Mouse (Mus musculus): ENCODE measurements at regions not wholly inside any gene's neighbourhood (a gene's known extent, or its start where the extent isn't known, plus 50 kb on each side); places are given as distances from the start of the nearest gene placed in this dataset.

DNA sequence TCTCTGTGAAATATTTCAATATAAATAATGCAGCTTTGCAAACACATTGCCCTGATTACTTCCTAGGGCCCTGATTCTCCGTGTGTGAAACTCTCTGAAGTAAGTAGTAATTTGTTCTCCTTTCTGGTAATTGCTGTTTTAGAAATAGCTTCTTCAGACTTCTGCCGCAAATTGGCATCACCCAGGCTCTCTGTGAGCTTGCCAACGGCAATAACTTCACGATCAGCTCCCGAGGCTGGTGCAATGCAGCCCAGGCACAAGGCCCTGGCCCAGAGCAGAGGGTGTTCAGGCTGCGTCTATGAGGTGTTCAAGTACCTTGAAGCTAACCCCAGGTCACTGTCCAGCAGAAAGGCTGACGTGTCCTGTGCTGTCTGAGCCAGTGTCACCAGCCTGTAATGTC, 310.8 kb upstream of the Kcnab2 start:
- no peaks in the 10 kb centered on the region for H3K9me3 ChIP-seq (ENCODE audit: control insufficient read depth, low read length)
- H3K27ac ChIP-seq (ENCODE audit: low read depth, low read length) = no peak overlapping the region
- H3K27me3 ChIP-seq (ENCODE audit: control insufficient read depth, insufficient read depth, low read length) = no peaks in the 10 kb centered on the region
- DNase-seq (ENCODE audit: low spot score) (no peak), ATAC-seq (ENCODE audit: low FRiP score) (no peak)
- H3K4me2 ChIP-seq (replicated peaks; ENCODE audit: low read depth, low read length) = no peak overlapping the region
- H3K4me1 ChIP-seq (replicated peaks; ENCODE audit: control insufficient read depth, insufficient read depth, low read length) = no peaks in the 10 kb centered on the region
- 90% methylated on average over 7 of the region's 7 CpGs for WGBS
- H3K9ac ChIP-seq (ENCODE audit: low read depth, low read length) = no peak overlapping the region
- H3K4me3 ChIP-seq (ENCODE audit: low read depth, low read length) = no peak overlapping the region
- H3K36me3 ChIP-seq (ENCODE audit: control insufficient read depth, insufficient read depth, low read length) = no peaks in the 10 kb centered on the region

DNA sequence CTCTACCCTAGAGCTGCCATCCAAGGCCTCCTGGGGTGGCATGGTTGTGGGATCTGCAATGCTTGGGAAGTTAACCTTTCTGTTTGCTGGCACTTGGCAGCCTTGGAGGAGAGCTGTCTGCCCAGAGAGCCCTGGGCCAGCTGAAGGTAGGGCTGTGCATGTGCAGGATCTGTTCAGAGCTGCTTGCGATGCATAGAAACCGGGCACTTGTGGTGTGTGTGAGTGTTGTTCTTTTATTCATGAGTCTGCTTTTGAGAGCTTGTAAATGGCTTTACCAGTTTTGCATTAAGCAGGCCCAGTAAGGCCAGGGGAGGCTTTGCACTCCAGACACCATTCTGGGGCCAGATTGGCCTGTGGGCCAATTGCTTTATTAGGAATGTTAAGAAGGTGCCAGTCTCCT, 307.3 kb upstream of the Kcnab2 start:
- H3K4me3 ChIP-seq (ENCODE audit: low read depth, low read length) = no peak overlapping the region
- H3K36me3 ChIP-seq (ENCODE audit: control insufficient read depth, insufficient read depth, low read length) = no peaks in the 10 kb centered on the region
- DNase-seq (ENCODE audit: low spot score) = no peak
- H3K27me3 ChIP-seq (ENCODE audit: control insufficient read depth, insufficient read depth, low read length) = no peaks in the 10 kb centered on the region
- H3K4me1 ChIP-seq (replicated peaks; ENCODE audit: control insufficient read depth, insufficient read depth, low read length) = no peaks in the 10 kb centered on the region
- ATAC-seq (ENCODE audit: low FRiP score) = no peak
- no peak overlapping the region for H3K9ac ChIP-seq (ENCODE audit: low read depth, low read length)
- H3K9me3 ChIP-seq (ENCODE audit: control insufficient read depth, low read length) = no peaks in the 10 kb centered on the region
- H3K27ac ChIP-seq (ENCODE audit: low read depth, low read length) = no peak overlapping the region
- 49% methylated on average over 2 of the region's 2 CpGs for WGBS
- H3K4me2 ChIP-seq (replicated peaks; ENCODE audit: low read depth, low read length) = no peak overlapping the region

DNA sequence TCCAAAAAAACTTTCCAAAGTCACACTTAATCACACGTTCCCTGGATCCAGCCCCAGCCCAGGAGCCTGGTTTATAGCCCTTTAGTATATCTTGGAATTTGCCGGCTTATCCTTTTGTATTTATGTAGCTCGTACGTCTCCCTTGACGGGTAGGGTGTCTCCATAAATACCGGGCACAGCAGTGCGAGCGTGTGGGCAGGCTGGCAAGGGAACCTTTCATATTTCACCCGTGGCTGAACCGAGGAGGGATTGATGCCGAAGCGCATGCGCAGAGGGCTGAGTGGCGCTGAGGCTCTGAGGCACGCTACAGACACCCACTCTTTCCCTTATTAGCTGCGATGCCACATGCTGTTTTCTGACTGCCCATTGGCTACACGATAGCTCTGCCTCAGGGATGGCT, 301.9 kb upstream of the Kcnab2 start:
- ATAC-seq (ENCODE audit: low FRiP score) (no peak), DNase-seq (ENCODE audit: low spot score) (no peak)
- Histone ChIP-seq H3K27me3 (ENCODE audit: control insufficient read depth, insufficient read depth, low read length) (no peaks in the 10 kb centered on the region), H3K27ac (ENCODE audit: low read depth, low read length) (no peak overlapping the region), H3K4me3 (ENCODE audit: low read depth, low read length) (no peak overlapping the region), H3K4me1 (replicated peaks; ENCODE audit: control insufficient read depth, insufficient read depth, low read length) (no peaks in the 10 kb centered on the region), H3K9me3 (ENCODE audit: control insufficient read depth, low read length) (no peaks in the 10 kb centered on the region), H3K4me2 (replicated peaks; ENCODE audit: low read depth, low read length) (no peak overlapping the region), H3K9ac (ENCODE audit: low read depth, low read length) (no peak overlapping the region), H3K36me3 (ENCODE audit: control insufficient read depth, insufficient read depth, low read length) (no peaks in the 10 kb centered on the region)
- WGBS = 84% methylated on average over 17 of the region's 17 CpGs

DNA sequence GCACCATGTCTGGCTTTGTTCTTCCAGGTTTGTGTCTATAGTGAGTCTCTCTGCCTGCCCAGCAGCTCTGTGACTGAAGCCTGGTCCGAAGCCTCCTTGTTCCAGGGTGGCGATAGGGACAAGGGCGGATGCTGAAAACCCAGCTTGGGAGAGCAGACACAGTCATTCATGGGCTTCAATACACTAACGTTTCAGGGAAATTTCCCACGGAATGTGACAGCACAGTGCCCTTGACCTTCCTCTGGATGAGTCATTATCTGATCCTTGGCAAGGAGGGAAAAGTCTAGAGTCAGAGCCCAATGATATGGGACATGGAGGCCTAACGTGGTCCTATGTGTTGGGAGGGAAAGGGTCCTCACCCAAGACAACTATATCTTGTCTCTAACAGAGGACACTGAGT, 298.1 kb upstream of the Kcnab2 start:
- Histone ChIP-seq H3K9me3 (ENCODE audit: control insufficient read depth, low read length) (no peaks in the 10 kb centered on the region), H3K36me3 (ENCODE audit: control insufficient read depth, insufficient read depth, low read length) (no peaks in the 10 kb centered on the region), H3K9ac (ENCODE audit: low read depth, low read length) (no peak overlapping the region), H3K27ac (ENCODE audit: low read depth, low read length) (no peak overlapping the region), H3K27me3 (ENCODE audit: control insufficient read depth, insufficient read depth, low read length) (no peaks in the 10 kb centered on the region), H3K4me2 (replicated peaks; ENCODE audit: low read depth, low read length) (no peak overlapping the region), H3K4me3 (ENCODE audit: low read depth, low read length) (no peak overlapping the region), H3K4me1 (replicated peaks; ENCODE audit: control insufficient read depth, insufficient read depth, low read length) (no peaks in the 10 kb centered on the region)
- 83% methylated on average over 6 of the region's 6 CpGs for WGBS
- no peak for ATAC-seq (ENCODE audit: low FRiP score)
- no peak for DNase-seq (ENCODE audit: low spot score)

DNA sequence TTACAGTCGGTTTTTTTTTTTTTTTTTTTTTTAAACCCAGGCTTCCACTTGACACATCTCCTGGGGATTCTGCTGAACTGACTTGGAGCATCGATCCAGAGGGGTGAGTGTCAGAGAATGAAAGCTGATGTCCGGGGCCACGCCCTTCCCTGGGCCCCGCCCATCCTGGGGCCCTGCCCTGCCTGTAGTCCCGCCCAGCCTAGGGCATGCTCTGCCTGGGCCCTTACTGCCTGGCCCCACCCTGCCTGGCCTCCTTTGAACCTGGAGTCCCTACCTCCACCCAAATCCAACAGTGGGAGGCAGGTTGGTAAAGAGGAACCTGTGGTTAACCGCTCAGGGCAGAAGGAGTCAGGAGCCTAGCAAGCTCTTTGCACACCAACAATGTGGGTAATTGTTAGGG, 293.7 kb upstream of the Kcnab2 start:
- Histone ChIP-seq H3K4me3 (ENCODE audit: low read depth, low read length) (no peak overlapping the region), H3K9ac (ENCODE audit: low read depth, low read length) (no peak overlapping the region), H3K9me3 (ENCODE audit: control insufficient read depth, low read length) (0 out of 2 replicates have a peak, but pooled peaks cover 3% of the 10 kb centered on the region), H3K36me3 (ENCODE audit: control insufficient read depth, insufficient read depth, low read length) (no peaks in the 10 kb centered on the region), H3K27me3 (ENCODE audit: control insufficient read depth, insufficient read depth, low read length) (no peaks in the 10 kb centered on the region), H3K4me2 (replicated peaks; ENCODE audit: low read depth, low read length) (no peak overlapping the region), H3K27ac (ENCODE audit: low read depth, low read length) (no peak overlapping the region), H3K4me1 (replicated peaks; ENCODE audit: control insufficient read depth, insufficient read depth, low read length) (no peaks in the 10 kb centered on the region)
- ATAC-seq (ENCODE audit: low FRiP score) (no peak), DNase-seq (ENCODE audit: low spot score) (no peak)
- WGBS = 77% methylated on average over 7 of the region's 7 CpGs

DNA sequence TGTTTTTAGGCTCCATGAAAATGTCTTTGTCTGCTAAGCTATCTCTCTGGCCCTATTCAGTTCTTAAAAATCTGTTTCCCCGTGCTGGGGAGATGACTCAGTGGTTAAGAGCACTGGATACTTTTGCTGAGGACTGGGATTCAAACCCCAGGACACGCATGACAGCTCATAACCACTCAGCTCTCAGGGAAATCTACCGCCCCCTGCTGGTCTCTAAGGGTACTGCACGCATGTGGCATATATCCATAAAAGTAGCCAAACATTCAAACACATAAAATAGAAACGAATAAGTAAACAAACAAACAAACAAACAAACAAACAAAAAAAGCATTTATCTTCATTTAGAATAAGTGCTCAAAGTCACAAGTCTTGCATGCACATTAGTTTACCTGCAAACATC, 289.7 kb upstream of the Kcnab2 start:
- ATAC-seq (ENCODE audit: low FRiP score) (no peak), DNase-seq (ENCODE audit: low spot score) (no peak)
- Histone ChIP-seq H3K4me2 (replicated peaks; ENCODE audit: low read depth, low read length) (no peak overlapping the region), H3K36me3 (ENCODE audit: control insufficient read depth, insufficient read depth, low read length) (no peaks in the 10 kb centered on the region), H3K27ac (ENCODE audit: low read depth, low read length) (no peak overlapping the region), H3K27me3 (ENCODE audit: control insufficient read depth, insufficient read depth, low read length) (no peaks in the 10 kb centered on the region), H3K9ac (ENCODE audit: low read depth, low read length) (no peak overlapping the region), H3K9me3 (ENCODE audit: control insufficient read depth, low read length) (0 out of 2 replicates have a peak, but pooled peaks cover 3% of the 10 kb centered on the region), H3K4me1 (replicated peaks; ENCODE audit: control insufficient read depth, insufficient read depth, low read length) (no peaks in the 10 kb centered on the region), H3K4me3 (ENCODE audit: low read depth, low read length) (no peak overlapping the region)
- WGBS = 86% methylated on average over 5 of the region's 5 CpGs

DNA sequence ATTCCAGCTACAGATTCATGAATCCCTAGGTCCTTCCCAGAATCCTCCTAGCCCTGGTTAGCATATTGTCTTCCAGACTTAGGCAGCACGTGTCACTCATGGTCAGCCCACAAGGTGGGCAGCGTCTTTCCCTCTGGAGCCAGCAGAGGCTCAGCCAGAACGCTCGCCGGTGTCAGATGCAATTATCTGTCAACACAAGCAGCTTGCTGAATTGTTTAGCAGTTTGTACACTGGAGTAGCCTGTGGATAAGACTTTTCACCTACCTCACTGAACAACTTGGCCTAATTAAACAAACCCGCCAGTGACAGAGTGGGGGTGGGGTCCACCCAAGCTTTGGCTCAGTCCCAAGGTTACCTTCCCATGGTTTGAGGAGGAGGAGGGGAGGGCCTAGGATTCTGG, 285.4 kb upstream of the Kcnab2 start:
- no peak overlapping the region for H3K4me3 ChIP-seq (ENCODE audit: low read depth, low read length)
- WGBS = 71% methylated on average over 6 of the region's 6 CpGs
- DNase-seq (ENCODE audit: low spot score) = no peak
- H3K9me3 ChIP-seq (ENCODE audit: control insufficient read depth, low read length) = 0 out of 2 replicates have a peak, but pooled peaks cover 3% of the 10 kb centered on the region
- ATAC-seq (ENCODE audit: low FRiP score) = no peak
- H3K9ac ChIP-seq (ENCODE audit: low read depth, low read length) = no peak overlapping the region
- no peaks in the 10 kb centered on the region for H3K27me3 ChIP-seq (ENCODE audit: control insufficient read depth, insufficient read depth, low read length)
- H3K4me1 ChIP-seq (replicated peaks; ENCODE audit: control insufficient read depth, insufficient read depth, low read length) = no peaks in the 10 kb centered on the region
- H3K36me3 ChIP-seq (ENCODE audit: control insufficient read depth, insufficient read depth, low read length) = no peaks in the 10 kb centered on the region
- H3K4me2 ChIP-seq (replicated peaks; ENCODE audit: low read depth, low read length) = no peak overlapping the region
- H3K27ac ChIP-seq (ENCODE audit: low read depth, low read length) = no peak overlapping the region

DNA sequence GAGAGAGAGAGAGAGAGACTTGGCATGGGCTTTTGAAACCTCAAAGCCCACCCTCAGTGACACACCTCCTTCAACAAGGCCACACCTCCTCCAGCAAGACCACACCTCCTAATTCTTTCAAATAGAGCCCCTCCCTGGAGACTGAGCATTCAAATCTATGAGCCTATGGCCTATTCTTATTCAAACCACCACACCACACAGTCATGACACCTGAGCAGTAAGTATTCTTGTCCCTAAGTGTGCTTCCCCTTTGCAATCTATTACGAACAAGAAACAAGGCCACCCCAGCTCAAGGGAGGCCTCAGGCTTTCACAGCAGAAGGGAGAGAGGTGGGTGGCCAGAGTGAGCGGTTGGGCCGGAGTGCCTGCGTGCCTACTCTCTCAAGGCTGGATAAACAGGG, 284.9 kb upstream of the Kcnab2 start:
- DNase-seq (ENCODE audit: low spot score) (no peak), ATAC-seq (ENCODE audit: low FRiP score) (no peak)
- no peaks in the 10 kb centered on the region for H3K36me3 ChIP-seq (ENCODE audit: control insufficient read depth, insufficient read depth, low read length)
- no peak overlapping the region for H3K4me2 ChIP-seq (replicated peaks; ENCODE audit: low read depth, low read length)
- no peak overlapping the region for H3K27ac ChIP-seq (ENCODE audit: low read depth, low read length)
- 0 out of 2 replicates have a peak, but pooled peaks cover 3% of the 10 kb centered on the region for H3K9me3 ChIP-seq (ENCODE audit: control insufficient read depth, low read length)
- no peaks in the 10 kb centered on the region for H3K27me3 ChIP-seq (ENCODE audit: control insufficient read depth, insufficient read depth, low read length)
- WGBS = 87% methylated on average over 4 of the region's 4 CpGs
- no peaks in the 10 kb centered on the region for H3K4me1 ChIP-seq (replicated peaks; ENCODE audit: control insufficient read depth, insufficient read depth, low read length)
- H3K4me3 ChIP-seq (ENCODE audit: low read depth, low read length) = no peak overlapping the region
- no peak overlapping the region for H3K9ac ChIP-seq (ENCODE audit: low read depth, low read length)

DNA sequence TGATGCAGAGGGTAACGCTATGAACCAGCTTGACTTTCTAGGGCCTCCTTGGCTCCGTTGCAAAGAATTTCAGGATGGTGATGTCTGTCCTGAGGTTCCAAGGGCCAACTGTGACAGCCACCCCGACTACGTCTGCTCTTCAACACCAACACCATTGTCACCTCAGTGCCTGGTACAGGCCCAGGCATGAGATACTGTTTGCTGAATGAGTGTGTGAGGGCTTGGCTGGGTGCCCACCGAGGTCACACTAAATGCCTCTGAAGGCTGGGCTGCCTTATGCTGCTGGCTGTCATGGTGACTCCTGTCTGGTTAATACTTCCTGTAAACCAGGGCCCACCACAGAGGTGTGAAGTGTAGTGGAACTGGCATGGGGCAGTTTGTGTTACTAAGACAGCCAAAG, 279.5 kb upstream of the Kcnab2 start:
- Histone ChIP-seq H3K4me2 (replicated peaks; ENCODE audit: low read depth, low read length) (no peak overlapping the region), H3K9ac (ENCODE audit: low read depth, low read length) (no peak overlapping the region), H3K36me3 (ENCODE audit: control insufficient read depth, insufficient read depth, low read length) (no peaks in the 10 kb centered on the region), H3K27me3 (ENCODE audit: control insufficient read depth, insufficient read depth, low read length) (no peaks in the 10 kb centered on the region), H3K9me3 (ENCODE audit: control insufficient read depth, low read length) (no peaks in the 10 kb centered on the region), H3K27ac (ENCODE audit: low read depth, low read length) (no peak overlapping the region), H3K4me3 (ENCODE audit: low read depth, low read length) (no peak overlapping the region), H3K4me1 (replicated peaks; ENCODE audit: control insufficient read depth, insufficient read depth, low read length) (no peaks in the 10 kb centered on the region)
- DNase-seq (ENCODE audit: low spot score) (no peak), ATAC-seq (ENCODE audit: low FRiP score) (no peak)
- 92% methylated on average over 5 of the region's 5 CpGs for WGBS
